Mouse (Mus musculus) heart, embryonic 11.5 days (tissue): ENCODE measurements around the gene Unc45a. TPM values are rescaled to one million over a fixed set of nuclear protein-coding genes. Genes with fewer than 3 reads are reported as not detected.

Experiments used
- ATAC-seq: fragments of 200-750 bp; cut with Nextera tagmentation; replicated peaks from 2 replicates; pipeline ENCODE4 v1.8.0; 2017; ENCODE audit warnings: moderate library complexity; ENCODE audit not compliant: insufficient number of reproducible peaks, low FRiP score, low TSS enrichment
- H3K27ac ChIP-seq: fragments of 300-500 bp; sonication (generic); 2 replicates; pipeline ENCODE4 v1.5.1; 2014; ENCODE audit warnings: mild to moderate bottlenecking, low read depth, low read length
- H3K27me3 ChIP-seq: fragments of 300-500 bp; sonication (generic); 2 replicates; pipeline ENCODE4 v1.6.1; 2014; ENCODE audit warnings: mild to moderate bottlenecking, low read length, mixed read lengths; ENCODE audit not compliant: control insufficient read depth, insufficient read depth
- H3K36me3 ChIP-seq: fragments of 300-500 bp; sonication (generic); 2 replicates; pipeline ENCODE4 v1.6.1; 2014; ENCODE audit warnings: mild to moderate bottlenecking, low read length, moderate library complexity, mixed read lengths; ENCODE audit not compliant: control insufficient read depth, insufficient read depth
- H3K4me1 ChIP-seq: fragments of 300-500 bp; sonication (generic); 2 replicates; pipeline ENCODE4 v1.6.1; 2014; ENCODE audit warnings: low read length; ENCODE audit not compliant: control insufficient read depth, insufficient read depth
- H3K4me2 ChIP-seq: fragments of 300-500 bp; sonication (generic); 2 replicates; pipeline ENCODE4 v1.6.1; 2014; ENCODE audit warnings: mild to moderate bottlenecking, moderate library complexity
- H3K4me3 ChIP-seq: fragments of 300-500 bp; sonication (generic); 2 replicates; pipeline ENCODE4 v1.5.1; 2014; ENCODE audit warnings: low read depth, low read length
- H3K9ac ChIP-seq: fragments of 300-500 bp; sonication (generic); 2 replicates; pipeline ENCODE4 v1.6.1; 2014; ENCODE audit warnings: mild to moderate bottlenecking, low read depth, low read length, moderate library complexity
- H3K9me3 ChIP-seq: fragments of 300-500 bp; sonication (generic); replicated peaks from 2 replicates; pipeline ENCODE4 v1.6.1; 2016; ENCODE audit warnings: low read length; ENCODE audit not compliant: control insufficient read depth
- WGBS: fragments of 180-500 bp; shearing (Covaris S2); extraction: QIAGEN DNeasy Blood & Tissue Kit; methylation state at CpG from one replicate; pipeline ENCODE4 v1.1.7; 2014; ENCODE audit not compliant: insufficient replicate concordance; 5-methylcytosine and 5-hydroxymethylcytosine counted together
- polyA plus RNA-seq: library from polyadenylated mRNA; unstranded; fragments of >200 nt; fragmentation: Nextera tagmentation; extraction: Ambion mirVana; gene quantifications from 2 replicates; pipeline ENCODE4 v1.2.1, GENCODE M21; 2014

Unc45a gene
- polyA plus RNA-seq, 1 experiment from 2014 or later: 11.3 TPM

DNA sequence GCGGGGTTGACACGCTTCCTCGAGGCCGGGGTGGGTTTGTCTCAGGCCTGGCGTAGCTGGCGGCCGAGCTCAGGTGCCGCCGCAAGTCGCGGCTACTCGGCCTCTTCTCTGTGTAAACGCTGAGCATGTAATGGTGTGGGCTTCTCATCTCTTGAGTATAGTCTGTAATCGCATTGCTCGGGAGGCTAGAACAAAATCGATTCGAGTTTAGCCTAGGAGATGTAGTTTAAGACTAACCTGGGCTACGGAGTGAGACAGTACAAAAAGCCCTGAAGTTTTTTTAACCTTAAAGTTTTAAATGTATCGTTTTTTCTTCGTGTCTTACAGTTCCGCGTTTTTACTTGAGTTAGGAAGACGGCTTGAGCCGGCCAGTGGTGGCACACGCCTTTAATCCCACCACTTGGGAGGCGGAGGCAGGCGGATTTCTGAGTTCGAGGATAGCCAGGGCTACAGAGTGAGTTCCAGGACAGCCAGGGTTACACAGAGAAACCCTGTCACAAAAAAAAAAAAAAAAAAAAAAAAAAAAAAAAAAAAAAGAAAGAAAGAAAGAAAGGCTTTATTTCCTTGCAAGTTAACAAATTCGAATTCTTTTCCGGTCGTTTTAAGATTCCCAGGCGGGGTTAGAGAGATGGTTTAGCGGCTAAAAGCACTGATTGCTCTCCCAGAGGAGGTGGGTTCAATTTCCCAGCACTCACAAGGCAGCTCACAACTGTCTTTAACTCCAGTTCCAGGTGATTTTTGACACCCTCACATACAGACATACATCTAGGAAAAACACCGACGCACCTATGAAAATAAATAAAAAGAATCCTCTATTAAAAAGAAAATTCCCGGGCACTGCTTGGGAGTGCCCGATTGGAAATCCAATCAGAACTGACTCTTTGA lies 45.8 kb downstream of the Unc45a start:
- peak overlapping the region; percentile 81 for H3K27ac ChIP-seq
- peak overlapping the region; percentile 76 for H3K4me3 ChIP-seq
- H3K9ac ChIP-seq: peak overlapping the region; percentile 87
- WGBS: 9% methylated on average over 37 of the region's 37 CpGs
- ATAC-seq: peak; percentile 44
- no peaks in the 10 kb centered on the region for H3K9me3 ChIP-seq
- peaks cover 9% of the 10 kb centered on the region; the same call in 1 of the 2 replicates for H3K4me1 ChIP-seq
- H3K36me3 ChIP-seq: peaks cover 3% of the 10 kb centered on the region; the same call in 1 of the 2 replicates
- no peaks in the 10 kb centered on the region for H3K27me3 ChIP-seq
- H3K4me2 ChIP-seq: peak overlapping the region; percentile 57

DNA sequence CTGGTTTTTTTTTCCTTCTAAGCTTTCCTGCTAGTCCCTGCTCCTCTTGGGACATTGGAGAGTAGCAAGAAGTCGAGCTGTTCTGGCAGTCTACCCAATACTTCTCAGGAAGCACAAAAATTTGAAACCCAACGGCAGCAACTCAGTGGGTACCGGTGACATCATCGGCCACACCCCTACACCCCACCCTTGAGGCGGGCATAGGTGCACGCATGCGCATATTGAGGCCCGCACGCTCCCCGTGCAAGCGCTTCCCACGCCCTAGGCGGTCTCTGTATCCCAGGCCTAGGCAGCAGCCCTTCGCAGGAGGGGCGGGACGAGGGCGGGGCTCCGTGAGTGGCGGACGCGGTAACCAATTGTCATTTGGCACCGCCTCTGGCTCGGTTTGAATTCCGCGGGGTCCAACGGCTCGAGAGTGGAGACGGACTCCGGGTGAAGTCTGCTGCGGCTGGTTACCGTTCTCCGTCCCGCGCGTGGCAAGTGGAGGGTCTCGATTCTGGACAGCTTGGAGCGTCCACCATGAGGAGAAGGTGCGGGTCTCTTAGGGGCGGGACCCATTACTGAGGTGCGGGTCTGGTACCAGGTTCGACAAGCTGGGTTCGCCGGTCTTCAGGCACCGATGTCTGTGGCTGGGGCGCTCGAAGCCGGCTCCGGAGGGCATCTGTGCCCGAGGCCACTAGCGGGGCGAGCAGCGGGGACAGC lies 46.6 kb downstream of the Unc45a start, which contains the start of gene Prc1:
Gene Prc1 (plus strand): TSS at position 389 of the 702 bp plus-strand sequence.
- H3K27me3 ChIP-seq: no peaks in the 10 kb centered on the region
- H3K4me2 ChIP-seq: peak within 1 kb of the TSS; percentile 57
- peak within 1 kb of the TSS; percentile 87 for H3K9ac ChIP-seq
- peaks cover 9% of the 10 kb centered on the region; the same call in 1 of the 2 replicates for H3K4me1 ChIP-seq
- H3K27ac ChIP-seq: peak within 1 kb of the TSS; percentile 81
- WGBS: under 1% methylated on average over 52 of the region's 52 CpGs
- peaks cover 3% of the 10 kb centered on the region; the same call in 1 of the 2 replicates for H3K36me3 ChIP-seq
- ATAC-seq: peak; percentile 98
- H3K9me3 ChIP-seq: no peaks in the 10 kb centered on the region
- peak within 1 kb of the TSS; percentile 76 for H3K4me3 ChIP-seq

DNA sequence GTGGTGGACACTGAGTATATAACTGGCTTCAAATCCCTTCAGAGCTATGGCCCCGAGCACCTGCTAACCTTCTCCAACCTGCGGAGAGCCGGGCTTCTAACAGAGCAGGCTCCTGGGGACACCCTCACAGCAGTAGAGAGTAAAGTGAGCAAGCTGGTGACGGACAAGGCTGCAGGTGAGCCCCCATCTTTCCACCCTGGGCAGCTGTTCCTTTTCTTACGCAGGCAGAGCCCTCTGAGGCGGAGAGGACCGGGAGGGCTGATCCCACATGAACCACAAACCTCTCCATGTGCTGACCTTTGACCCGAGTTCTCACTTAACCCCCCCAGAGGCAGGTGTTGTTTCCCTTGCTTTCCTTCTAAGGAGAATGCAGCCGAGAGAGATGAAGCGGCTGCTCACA lies 53.1 kb downstream of the Unc45a start:
- H3K4me1 ChIP-seq: no peaks in the 10 kb centered on the region
- WGBS: 75% methylated on average over 10 of the region's 10 CpGs
- H3K9ac ChIP-seq: no peak overlapping the region
- no peak overlapping the region for H3K4me3 ChIP-seq
- H3K27ac ChIP-seq: no peak overlapping the region
- ATAC-seq: no peak
- no peaks in the 10 kb centered on the region for H3K27me3 ChIP-seq
- peaks cover 30% of the 10 kb centered on the region for H3K36me3 ChIP-seq
- no peaks in the 10 kb centered on the region for H3K9me3 ChIP-seq
- no peak overlapping the region for H3K4me2 ChIP-seq

DNA sequence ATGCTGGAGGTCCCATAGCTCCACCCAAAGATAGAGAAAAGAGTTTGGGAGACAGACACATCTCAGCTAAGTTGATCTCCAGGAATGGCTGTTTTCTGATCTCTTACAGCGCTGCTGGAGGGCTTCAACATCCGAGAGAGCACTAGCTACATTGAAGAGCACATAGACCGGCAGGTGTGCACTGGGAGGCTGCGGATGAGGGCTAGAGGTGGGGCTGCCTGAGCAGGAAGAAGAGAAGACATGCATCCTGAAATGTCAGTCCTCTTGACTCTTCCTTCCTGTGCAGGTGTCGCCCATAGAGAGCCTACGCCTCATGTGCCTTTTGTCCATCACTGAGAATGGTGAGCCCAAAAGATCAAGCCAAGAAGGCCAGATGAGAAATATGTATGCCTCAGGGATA lies 55.1 kb downstream of the Unc45a start:
- H3K36me3 ChIP-seq: peaks cover 30% of the 10 kb centered on the region
- ATAC-seq: no peak
- 89% methylated on average over 6 of the region's 6 CpGs for WGBS

DNA sequence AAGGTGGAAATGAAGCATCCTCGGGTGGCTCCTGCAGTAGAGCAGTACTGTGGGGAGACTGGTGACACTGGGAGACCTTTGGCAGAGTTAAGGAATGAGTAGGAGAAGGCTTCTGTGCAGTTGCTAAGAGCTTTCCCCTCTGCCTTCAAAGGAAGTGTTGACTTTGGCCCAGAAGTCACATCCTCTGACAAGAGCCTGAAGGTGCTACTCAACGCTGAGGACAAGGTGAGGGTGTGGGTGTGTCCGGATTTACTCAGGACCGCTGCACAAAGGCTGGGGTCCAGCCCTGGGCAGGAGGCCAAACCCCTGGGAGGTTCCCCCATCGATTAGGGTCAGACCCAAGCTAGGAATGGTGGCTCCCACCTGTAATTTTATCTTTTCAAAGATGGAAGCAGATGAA lies 56.4 kb downstream of the Unc45a start:
- peaks cover 27% of the 10 kb centered on the region; the same call in 1 of the 2 replicates for H3K36me3 ChIP-seq
- no peaks in the 10 kb centered on the region for H3K9me3 ChIP-seq
- no peaks in the 10 kb centered on the region for H3K4me1 ChIP-seq
- no peaks in the 10 kb centered on the region for H3K27me3 ChIP-seq
- no peak overlapping the region for H3K4me2 ChIP-seq
- WGBS: 73% methylated on average over 5 of the region's 5 CpGs
- ATAC-seq: no peak
- no peak overlapping the region for H3K27ac ChIP-seq
- no peak overlapping the region for H3K4me3 ChIP-seq
- no peak overlapping the region for H3K9ac ChIP-seq

More for the DNA sequence above, 55.1 kb downstream of the Unc45a start:
- Histone ChIP-seq H3K4me3 (no peak overlapping the region), H3K27ac (no peak overlapping the region), H3K4me1 (no peaks in the 10 kb centered on the region), H3K4me2 (no peak overlapping the region), H3K27me3 (no peaks in the 10 kb centered on the region), H3K9ac (no peak overlapping the region), H3K9me3 (no peaks in the 10 kb centered on the region)

DNA sequence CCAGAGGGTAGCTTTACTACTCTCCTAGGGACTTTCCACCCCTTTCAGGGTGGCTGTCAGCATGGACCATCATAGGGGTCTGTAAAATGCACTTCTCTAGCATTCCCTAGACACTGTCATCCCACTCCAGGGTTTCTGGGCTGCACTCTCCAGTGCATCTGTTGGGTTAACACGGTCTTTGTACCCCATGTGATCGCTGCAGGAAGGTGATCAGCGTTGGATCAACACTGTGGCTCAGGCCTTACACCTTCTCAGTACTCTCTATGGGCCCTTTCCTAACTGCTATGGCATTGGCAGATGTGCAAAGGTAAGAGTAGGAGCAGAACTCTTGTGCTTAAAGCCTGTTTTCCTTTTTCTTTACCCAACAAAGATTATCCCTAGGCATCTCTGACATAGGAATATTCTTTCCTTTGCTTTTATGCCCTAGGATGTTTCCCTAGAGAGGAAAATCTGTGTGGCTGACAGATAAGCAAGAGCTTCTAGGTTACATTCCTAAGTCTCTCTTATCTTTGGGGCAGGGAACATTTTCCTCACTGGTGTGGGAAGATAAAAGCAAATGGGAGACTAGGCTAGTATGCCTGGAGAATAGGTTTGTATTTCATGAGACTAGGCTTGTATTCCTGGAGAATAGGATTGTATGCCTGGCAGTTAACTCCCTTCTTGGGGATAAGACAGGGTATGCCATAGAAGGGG lies 57.4 kb downstream of the Unc45a start:
- Histone ChIP-seq H3K4me2 (no peak overlapping the region), H3K27me3 (no peaks in the 10 kb centered on the region), H3K36me3 (peaks cover 27% of the 10 kb centered on the region; the same call in 1 of the 2 replicates), H3K27ac (no peak overlapping the region; the same call in 1 of the 2 replicates), H3K9ac (no peak overlapping the region), H3K9me3 (no peaks in the 10 kb centered on the region), H3K4me3 (no peak overlapping the region), H3K4me1 (no peaks in the 10 kb centered on the region)
- no peak for ATAC-seq
- 43% methylated on average over 3 of the region's 3 CpGs for WGBS

DNA sequence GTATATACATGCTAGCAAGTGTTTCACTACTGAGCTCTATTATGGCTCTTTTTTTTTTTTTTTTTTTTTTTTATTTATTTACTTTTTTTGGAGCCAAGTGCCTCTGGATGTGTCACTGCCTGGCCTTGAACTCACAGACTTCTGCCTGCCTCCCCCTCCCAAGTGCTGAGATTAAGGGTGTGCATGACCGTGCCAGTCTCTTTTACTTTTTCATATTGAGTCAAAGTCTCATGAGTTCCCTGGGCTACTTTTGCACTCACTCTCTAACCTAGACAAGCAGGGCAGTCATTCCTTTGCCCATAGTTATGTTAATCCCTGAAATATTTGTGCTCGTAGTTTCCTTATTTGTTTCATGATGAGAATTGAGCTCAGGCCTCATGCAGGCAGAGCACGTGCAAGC lies 59.2 kb downstream of the Unc45a start:
- H3K27ac ChIP-seq: no peak overlapping the region
- H3K9me3 ChIP-seq: no peaks in the 10 kb centered on the region
- no peak overlapping the region for H3K4me3 ChIP-seq
- WGBS: 87% methylated on average over 3 of the region's 3 CpGs
- H3K4me1 ChIP-seq: no peaks in the 10 kb centered on the region
- no peak for ATAC-seq
- no peaks in the 10 kb centered on the region for H3K27me3 ChIP-seq
- peaks cover 22% of the 10 kb centered on the region for H3K36me3 ChIP-seq
- no peak overlapping the region for H3K4me2 ChIP-seq
- no peak overlapping the region for H3K9ac ChIP-seq

DNA sequence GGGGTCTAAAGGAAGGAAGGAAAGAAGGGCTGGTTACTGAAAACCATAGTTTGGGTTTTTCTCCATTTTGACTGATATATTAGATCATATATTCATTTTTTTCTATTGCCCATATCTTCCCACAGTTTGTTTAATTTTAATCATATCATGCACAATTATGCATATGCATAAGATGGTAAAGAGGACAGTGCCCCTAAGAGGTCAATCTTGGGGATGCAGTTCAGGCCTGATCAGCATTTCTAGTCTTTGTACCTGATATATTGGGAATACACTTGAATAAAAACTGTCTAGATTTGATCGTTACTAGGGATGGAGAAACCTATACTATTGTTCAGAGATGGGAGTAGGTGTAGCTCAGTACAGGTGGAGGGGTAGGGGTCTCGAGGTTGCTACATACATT lies 59.8 kb downstream of the Unc45a start:
- WGBS: 81% methylated on average over 2 of the region's 2 CpGs
- Histone ChIP-seq H3K9me3 (no peaks in the 10 kb centered on the region), H3K27me3 (no peaks in the 10 kb centered on the region), H3K27ac (no peak overlapping the region), H3K4me2 (no peak overlapping the region), H3K9ac (no peak overlapping the region), H3K4me1 (no peaks in the 10 kb centered on the region), H3K4me3 (no peak overlapping the region), H3K36me3 (peaks cover 23% of the 10 kb centered on the region)
- ATAC-seq: no peak
